Mouse (Mus musculus): ENCODE results near the gene Mast4. TPM values are rescaled to one million over a fixed set of nuclear protein-coding genes. Genes with fewer than 3 reads are reported as not detected.

Gene Mast4
- polyA plus RNA-seq, 1 experiment, result 51.8 TPM

GRCm38 (mm10) chr13:102816689-102817088 lies 517.6 kb downstream of the Mast4 start:
- no peak overlapping the region for H3K4me3 ChIP-seq (ENCODE audit: insufficient read depth, low read length)
- H3K27ac ChIP-seq (ENCODE audit: insufficient read depth, low read length), result no peak overlapping the region
- peaks cover 3% of the 10 kb centered on the region; the same call in 1 of the 2 replicates for H3K4me1 ChIP-seq (ENCODE audit: control insufficient read depth, insufficient read depth, low read length)
- TF ChIP-seq CTCF (IDR thresholded peaks at IDR 0.05; ENCODE audit: borderline replicate concordance, insufficient read depth, low read length), result no peak
- no peak for TF ChIP-seq POLR2A (IDR thresholded peaks at IDR 0.05; ENCODE audit: low read depth, low read length)

GRCm38 (mm10) chr13:102815158-102815557 lies 519.1 kb downstream of the Mast4 start:
- no peak overlapping the region for H3K4me3 ChIP-seq (ENCODE audit: insufficient read depth, low read length)
- no peak overlapping the region for H3K27ac ChIP-seq (ENCODE audit: insufficient read depth, low read length)
- TF ChIP-seq POLR2A (IDR thresholded peaks at IDR 0.05; ENCODE audit: low read depth, low read length) (no peak), CTCF (IDR thresholded peaks at IDR 0.05; ENCODE audit: borderline replicate concordance, insufficient read depth, low read length) (no peak)
- H3K4me1 ChIP-seq (ENCODE audit: control insufficient read depth, insufficient read depth, low read length), result peaks cover 5% of the 10 kb centered on the region; the same call in 1 of the 2 replicates

GRCm38 (mm10) chr13:102811129-102811832 lies 523.0 kb downstream of the Mast4 start:
- Histone ChIP-seq H3K4me3 (ENCODE audit: insufficient read depth, low read length) (no peak overlapping the region), H3K4me1 (ENCODE audit: control insufficient read depth, insufficient read depth, low read length) (peaks cover 5% of the 10 kb centered on the region; the same call in 1 of the 2 replicates), H3K27ac (ENCODE audit: insufficient read depth, low read length) (no peak overlapping the region)
- no peak for TF ChIP-seq POLR2A (IDR thresholded peaks at IDR 0.05; ENCODE audit: low read depth, low read length)
- no peak for TF ChIP-seq CTCF (IDR thresholded peaks at IDR 0.05; ENCODE audit: borderline replicate concordance, insufficient read depth, low read length)

GRCm38 (mm10) chr13:102806652-102807051 lies 527.6 kb downstream of the Mast4 start:
- H3K27ac ChIP-seq (ENCODE audit: insufficient read depth, low read length), result no peak overlapping the region
- no peak overlapping the region for H3K4me3 ChIP-seq (ENCODE audit: insufficient read depth, low read length)
- TF ChIP-seq CTCF (IDR thresholded peaks at IDR 0.05; ENCODE audit: borderline replicate concordance, insufficient read depth, low read length), result no peak
- no peak for TF ChIP-seq POLR2A (IDR thresholded peaks at IDR 0.05; ENCODE audit: low read depth, low read length)
- peaks cover 4% of the 10 kb centered on the region; the same call in 1 of the 2 replicates for H3K4me1 ChIP-seq (ENCODE audit: control insufficient read depth, insufficient read depth, low read length)

- no peak overlapping the region for H3K4me3 ChIP-seq (ENCODE audit: insufficient read depth, low read length)
- H3K27ac ChIP-seq (ENCODE audit: insufficient read depth, low read length), result no peak overlapping the region
- no peaks in the 10 kb centered on the region; the same call in 1 of the 2 replicates for H3K4me1 ChIP-seq (ENCODE audit: control insufficient read depth, insufficient read depth, low read length)
- no peak for TF ChIP-seq CTCF (IDR thresholded peaks at IDR 0.05; ENCODE audit: borderline replicate concordance, insufficient read depth, low read length)
- TF ChIP-seq POLR2A (IDR thresholded peaks at IDR 0.05; ENCODE audit: low read depth, low read length), result no peak
Measured at GRCm38 (mm10) chr13:102805190-102805589, 529.1 kb downstream of the Mast4 start.

GRCm38 (mm10) chr13:102803206-102803605 lies 531.1 kb downstream of the Mast4 start:
- TF ChIP-seq POLR2A (IDR thresholded peaks at IDR 0.05; ENCODE audit: low read depth, low read length) (no peak), CTCF (IDR thresholded peaks at IDR 0.05; ENCODE audit: borderline replicate concordance, insufficient read depth, low read length) (no peak)
- no peak overlapping the region for H3K4me3 ChIP-seq (ENCODE audit: insufficient read depth, low read length)
- H3K27ac ChIP-seq (ENCODE audit: insufficient read depth, low read length), result no peak overlapping the region
- no peaks in the 10 kb centered on the region; the same call in 1 of the 2 replicates for H3K4me1 ChIP-seq (ENCODE audit: control insufficient read depth, insufficient read depth, low read length)

GRCm38 (mm10) chr13:102792157-102792556 lies 542.1 kb downstream of the Mast4 start:
- TF ChIP-seq POLR2A (IDR thresholded peaks at IDR 0.05; ENCODE audit: low read depth, low read length), result no peak
- no peak for TF ChIP-seq CTCF (IDR thresholded peaks at IDR 0.05; ENCODE audit: borderline replicate concordance, insufficient read depth, low read length)
- Histone ChIP-seq H3K4me3 (ENCODE audit: insufficient read depth, low read length) (no peak overlapping the region), H3K4me1 (ENCODE audit: control insufficient read depth, insufficient read depth, low read length) (peaks cover 12% of the 10 kb centered on the region), H3K27ac (ENCODE audit: insufficient read depth, low read length) (no peak overlapping the region)

GRCm38 (mm10) chr13:102790601-102791155 lies 543.6 kb downstream of the Mast4 start:
- no peak overlapping the region; the same call in 1 of the 2 replicates for H3K27ac ChIP-seq (ENCODE audit: insufficient read depth, low read length)
- peaks cover 15% of the 10 kb centered on the region for H3K4me1 ChIP-seq (ENCODE audit: control insufficient read depth, insufficient read depth, low read length)
- no peak overlapping the region for H3K4me3 ChIP-seq (ENCODE audit: insufficient read depth, low read length)
- TF ChIP-seq POLR2A (IDR thresholded peaks at IDR 0.05; ENCODE audit: low read depth, low read length) (no peak), CTCF (IDR thresholded peaks at IDR 0.05; ENCODE audit: borderline replicate concordance, insufficient read depth, low read length) (no peak)

GRCm38 (mm10) chr13:102786666-102787230 lies 547.5 kb downstream of the Mast4 start:
- peak overlapping the region; percentile 71 for H3K27ac ChIP-seq (ENCODE audit: insufficient read depth, low read length)
- H3K4me1 ChIP-seq (ENCODE audit: control insufficient read depth, insufficient read depth, low read length), result peaks cover 15% of the 10 kb centered on the region
- no peak overlapping the region for H3K4me3 ChIP-seq (ENCODE audit: insufficient read depth, low read length)
- TF ChIP-seq CTCF (IDR thresholded peaks at IDR 0.05; ENCODE audit: borderline replicate concordance, insufficient read depth, low read length) (no peak), POLR2A (IDR thresholded peaks at IDR 0.05; ENCODE audit: low read depth, low read length) (no peak)
